Mouse (Mus musculus) bone marrow macrophage, adult 2 months (primary cell): ENCODE measurements around the gene Qk.

ENCODE experiments used
- CTCF ChIP-seq: IDR thresholded peaks from 2 replicates; pipeline ENCODE4 v1.5.1; 2012; ENCODE audit warnings: low read depth, mild to moderate bottlenecking, low read length, moderate library complexity
- POLR2A ChIP-seq: IDR thresholded peaks from 2 replicates; pipeline ENCODE4 v1.6.1; 2012; ENCODE audit warnings: mild to moderate bottlenecking, low read depth, low read length, borderline replicate concordance

GRCm38 (mm10) chr17:10319431-10319684 lies 296 bp downstream of the Qk start:
- TF ChIP-seq CTCF (no peak), POLR2A (no peak)
